ENCODE assay signal across 7 mouse cellular contexts in genomic region chr1:178338318-178338641, GRCm38 (mm10). TPM values are rescaled to one million over a fixed set of nuclear protein-coding genes. Genes with fewer than 3 reads are reported as not detected.
DNase-seq lines count a peak whose midpoint lies in the region; ATAC-seq and TF ChIP-seq lines count a peak whose summit lies in the region.

No protein-coding gene starts in this region.

- no peaks in the 10 kb centered on the region for H3K9me3 ChIP-seq in ES-E14 (ENCODE audit: control insufficient read depth, insufficient read depth, low read depth, low read length)
- H3K9me3 ChIP-seq in forebrain, embryonic 13.5 days (replicated peaks), result no peaks in the 10 kb centered on the region
- H3K9me3 ChIP-seq in lung, embryonic 14.5 days (ENCODE audit: low read depth, low read length), result no peaks in the 10 kb centered on the region

- no peak for DNase-seq in ES-E14 (ENCODE audit: low read depth, low spot score)
- peak; percentile 37 for DNase-seq in kidney, adult 11 months
- DNase-seq in lung, embryonic 14.5 days, result peak; percentile 70
- DNase-seq in ovary, postnatal 14 days (ENCODE audit: low spot score), result peak; percentile 25
- DNase-seq in gastrocnemius, postnatal 36 days, result no peak

- intact Hi-C loops in gastrocnemius, postnatal 36 days (cut with DNase I), result no loop called here

- TF ChIP-seq POLR2A in bone marrow macrophage, adult 2 months (IDR thresholded peaks at IDR 0.05; ENCODE audit: borderline replicate concordance, low read depth, low read length), result no peak

- in situ Hi-C loops in ES-E14 (cut with MboI; ENCODE audit: low sequenced_read_pairs in 2 of 2, unreplicated experiment in 2 of 2), result loop anchor here in 1 of 2 experiments (25.0 kb wide), 1 partner anchor 1424 kb away; no protein-coding TSS in a partner anchor

- peak overlapping the region; percentile 78 for H3K9ac ChIP-seq in ES-E14 (ENCODE audit: insufficient read depth, low read depth, low read length, poor library complexity, severe bottlenecking)
- peak overlapping the region; percentile 100 for H3K9ac ChIP-seq in forebrain, embryonic 13.5 days
- H3K9ac ChIP-seq in lung, embryonic 14.5 days, result peak overlapping the region; percentile 100

- no peaks in the 10 kb centered on the region for H3K27me3 ChIP-seq in forebrain, embryonic 13.5 days
- no peaks in the 10 kb centered on the region for H3K27me3 ChIP-seq in lung, embryonic 14.5 days (ENCODE audit: insufficient read depth, low read length)

- ATAC-seq in forebrain, embryonic 13.5 days, result no peak
- ATAC-seq in lung, embryonic 14.5 days (ENCODE audit: insufficient read depth), result no peak

- 3% methylated on average over 6 of the region's 6 CpGs for WGBS in forebrain, embryonic 13.5 days
- WGBS in lung, embryonic 14.5 days, result 6% methylated on average over 6 of the region's 6 CpGs

- peak overlapping the region; percentile 71 to 84 for H3K4me3 ChIP-seq in ES-E14 (ENCODE audit: insufficient read depth in 1 of 2, low read depth in 1 of 2, low read length in 2 of 2, poor library complexity in 1 of 2, severe bottlenecking in 1 of 2)
- H3K4me3 ChIP-seq in bone marrow macrophage, adult 2 months (ENCODE audit: insufficient read depth, low read length), result peak overlapping the region; percentile 83
- H3K4me3 ChIP-seq in forebrain, embryonic 13.5 days, result peak overlapping the region; percentile 100
- peak overlapping the region; percentile 100 for H3K4me3 ChIP-seq in lung, embryonic 14.5 days (ENCODE audit: low read depth, low read length)

- no peak for TF ChIP-seq CTCF in bone marrow macrophage, adult 2 months (IDR thresholded peaks at IDR 0.05; ENCODE audit: low read depth, low read length)
- TF ChIP-seq CTCF in lung, embryonic 14.5 days (IDR thresholded peaks at IDR 0.05; ENCODE audit: low read depth), result no peak

- H3K27ac ChIP-seq in ES-E14 (ENCODE audit: insufficient read depth, low read depth, low read length, poor library complexity, severe bottlenecking), result peak overlapping the region; percentile 98
- peak overlapping the region; percentile 100 for H3K27ac ChIP-seq in bone marrow macrophage, adult 2 months (ENCODE audit: insufficient read depth, low read depth, low read length)
- peak overlapping the region; percentile 100 for H3K27ac ChIP-seq in forebrain, embryonic 13.5 days
- H3K27ac ChIP-seq in lung, embryonic 14.5 days (ENCODE audit: low read depth), result peak overlapping the region; percentile 100

- 0 out of 4 replicates have a peak, but pooled peaks cover 0 to 2% of the 10 kb centered on the region in 2 experiments for H3K4me1 ChIP-seq in ES-E14 (ENCODE audit: control insufficient read depth in 2 of 2, insufficient read depth in 2 of 2, low read length in 2 of 2, poor library complexity in 1 of 2)
- peaks cover 26% of the 10 kb centered on the region for H3K4me1 ChIP-seq in bone marrow macrophage, adult 2 months (ENCODE audit: control insufficient read depth, insufficient read depth, low read length)
- H3K4me1 ChIP-seq in forebrain, embryonic 13.5 days, result peaks cover 23% of the 10 kb centered on the region
- H3K4me1 ChIP-seq in lung, embryonic 14.5 days (ENCODE audit: insufficient read depth), result peaks cover 4% of the 10 kb centered on the region

- H3K36me3 ChIP-seq in ES-E14 (ENCODE audit: control insufficient read depth, insufficient read depth, low read length, poor library complexity, severe bottlenecking), result peaks cover 18% of the 10 kb centered on the region
- peaks cover 17% of the 10 kb centered on the region for H3K36me3 ChIP-seq in forebrain, embryonic 13.5 days (ENCODE audit: poor library complexity, severe bottlenecking)
- peaks cover 26% of the 10 kb centered on the region for H3K36me3 ChIP-seq in lung, embryonic 14.5 days (ENCODE audit: insufficient read depth)

- peak overlapping the region; percentile 90 for H3K4me2 ChIP-seq in forebrain, embryonic 13.5 days
- H3K4me2 ChIP-seq in lung, embryonic 14.5 days, result peak overlapping the region; percentile 75

TF ChIP-seq in ES-E14, 5 proteins besides CTCF, POLR2A, EP300 and RAD21:
- TF ChIP-seq MAFK (IDR thresholded peaks at IDR 0.05; ENCODE audit: insufficient read depth, low read depth, low read length), result no peak

RNA-seq across cellular contexts. Expression of gene Hnrnpu, which starts 0.7 kb away (rescaled TPM):
- total RNA-seq in ES-E14 (2012; rRNA removed), result 459 and 494 TPM in 2 replicates
- polyA plus RNA-seq in bone marrow macrophage, adult 2 months (2012; ENCODE audit: insufficient read depth, insufficient read length, missing spikeins), result 534 and 556 TPM in 2 replicates
- polyA plus RNA-seq in forebrain, embryonic 13.5 days (2015; fragmentation: Nextera tagmentation; extraction: Ambion mirVana), result 334 and 374 TPM in 2 replicates
- polyA plus RNA-seq in lung, embryonic 14.5 days (2014; fragmentation: Nextera tagmentation; extraction: Ambion mirVana), result 593 and 647 TPM in 2 replicates
- 100 to 1,000 TPM in 1 of 2 experiments, 10 to 100 TPM in 1; 91.7 to 124 TPM for total RNA-seq in gastrocnemius, postnatal 36 days (2021)

RNA-seq across cellular contexts. Expression of gene Cox20, which starts 19.4 kb away (rescaled TPM):
- 14.4 and 18.2 TPM in 2 replicates for total RNA-seq in ES-E14 (2012; rRNA removed)
- polyA plus RNA-seq in bone marrow macrophage, adult 2 months (2012; ENCODE audit: insufficient read depth, insufficient read length, missing spikeins), result 73.7 and 80.6 TPM in 2 replicates
- 146 and 191 TPM in 2 replicates for polyA plus RNA-seq in forebrain, embryonic 13.5 days (2015; fragmentation: Nextera tagmentation; extraction: Ambion mirVana)
- 124 and 135 TPM in 2 replicates for polyA plus RNA-seq in lung, embryonic 14.5 days (2014; fragmentation: Nextera tagmentation; extraction: Ambion mirVana)
- 10 to 100 TPM; 31.6 to 33.7 TPM for total RNA-seq in gastrocnemius, postnatal 36 days (2021)

Comparison
In these comparisons a context has a peak if more than half of its experiments do, and no peak if none do; other contexts are left out.
1. DNase-seq: peak in kidney, adult 11 months (single experiment), lung, embryonic 14.5 days (single experiment) and ovary, postnatal 14 days (single experiment); none in ES-E14 (single experiment) and gastrocnemius, postnatal 36 days (0 of 2).
2. Peak in every context shown above with its lines, with median percentiles within 50 percentile points of each other: H3K27ac ChIP-seq, H3K4me3 ChIP-seq and H3K9ac ChIP-seq.